Mouse (Mus musculus) liver, postnatal 0 days (tissue): ENCODE results near the gene Srgap1.

Experiments
- CTCF ChIP-seq: sonication (generic); IDR thresholded peaks from 2 replicates; pipeline ENCODE4 v1.5.1; 2016; ENCODE audit warnings: antibody characterized with exemption, low read depth
- EP300 ChIP-seq: IDR thresholded peaks from 2 replicates; pipeline ENCODE4 v1.6.1; 2016; ENCODE audit warnings: antibody characterized with exemption, low read depth, mild to moderate bottlenecking

- TF ChIP-seq EP300 (no peak), CTCF (no peak)
These were observed 181.4 kb downstream of the Srgap1 start for GRCm38 (mm10) chr10:121865503-121866239.
